Mouse (Mus musculus): Measurements from ENCODE around the gene Ncf1. TPM values are rescaled to one million over a fixed set of nuclear protein-coding genes. Genes with fewer than 3 reads are reported as not detected.

Ncf1 gene
- total and polyA plus RNA-seq, 3 experiments, result 287 to 342 (median 302) TPM

DNA sequence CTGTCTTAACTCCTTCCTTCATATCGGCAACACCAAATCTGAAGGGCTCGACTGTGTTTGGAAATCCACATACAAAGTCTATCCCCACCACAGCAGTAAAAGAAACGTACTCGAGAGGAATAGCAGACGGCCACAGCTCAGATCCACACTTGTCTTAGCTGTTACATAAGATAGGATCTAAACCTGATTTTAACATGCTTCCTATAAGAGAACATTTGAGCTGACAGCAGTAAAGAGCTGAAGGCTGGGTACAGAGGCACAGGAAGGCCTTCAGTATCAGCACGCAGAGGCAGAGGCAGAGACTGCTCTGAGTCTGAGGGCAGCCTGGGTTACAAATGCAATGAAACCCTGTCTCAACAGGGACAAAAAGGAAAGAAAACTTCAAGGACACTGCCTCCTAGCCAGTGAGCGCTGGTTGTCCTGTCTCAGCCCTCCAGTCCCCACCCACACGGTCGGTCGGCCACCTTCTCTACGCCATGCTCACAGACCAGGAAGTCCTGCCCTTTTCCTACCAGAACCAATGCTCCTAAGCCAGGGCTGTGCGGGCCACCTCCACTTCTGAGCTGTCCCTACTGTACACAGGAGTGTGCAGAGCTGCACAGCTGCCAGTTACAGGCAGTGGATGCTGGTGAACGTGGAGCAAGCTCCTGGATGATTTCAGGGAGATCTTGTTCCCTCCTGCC lies 28.1 kb upstream of the Ncf1 start:
- dilution Hi-C loops (cut with MboI; ENCODE audit: extremely low pct_ligation_motif_present, extremely low pct_unique_long_range_greater_than_20kb, low sequenced_read_pairs), result no loop called here
- H3K79me2 ChIP-seq (replicated peaks; ENCODE audit: control insufficient read depth, extremely low read depth, insufficient read depth, poor library complexity, severe bottlenecking), result no peaks in the 10 kb centered on the region
- H3K4me2 ChIP-seq (ENCODE audit: insufficient read depth, low read depth, poor library complexity, severe bottlenecking), result no peak overlapping the region
- H3K36me3 ChIP-seq (replicated peaks in 1 of 2; ENCODE audit: control insufficient read depth in 1 of 2, insufficient read depth in 1 of 2, low read length in 1 of 2), result peaks cover 69 to 91% of the 10 kb centered on the region in 2 experiments
- no peak overlapping the region for H3K27ac ChIP-seq (ENCODE audit: insufficient read depth, low read depth)
- DNase-seq (ENCODE audit: extremely low read depth), result no peak
- no peak overlapping the region for H3K4me3 ChIP-seq (replicated peaks in 1 of 3; ENCODE audit: low read depth in 2 of 3, low read length in 2 of 3, poor library complexity in 1 of 3)
- H3K4me1 ChIP-seq (ENCODE audit: control insufficient read depth in 1 of 2, insufficient read depth in 2 of 2), result peaks cover 4 to 10% of the 10 kb centered on the region in 2 experiments; a peak in 2 of 4 replicates
- H3K9ac ChIP-seq (ENCODE audit: insufficient read depth, low read depth), result no peak overlapping the region
- no peaks in the 10 kb centered on the region for H3K27me3 ChIP-seq (replicated peaks)
- TF ChIP-seq NELFE (IDR thresholded peaks at IDR 0.05; ENCODE audit: low read depth, low read length), result no peak
- no peak for TF ChIP-seq NRF1 (IDR thresholded peaks at IDR 0.05; ENCODE audit: low read depth, low read length)
- TF ChIP-seq ETS1 (conservative IDR thresholded peaks at IDR 0.05; ENCODE audit: low read depth, low read length), result no peak
- no peak for TF ChIP-seq POLR2AphosphoS2 (IDR thresholded peaks at IDR 0.05; ENCODE audit: low read depth, low read length)
- TF ChIP-seq JUND (conservative IDR thresholded peaks at IDR 0.05; ENCODE audit: low read depth, low read length), result no peak
- no peak for TF ChIP-seq USF1 (IDR thresholded peaks at IDR 0.05; ENCODE audit: low read depth, low read length)
- TF ChIP-seq ZC3H11A (IDR thresholded peaks at IDR 0.05; ENCODE audit: low read depth, low read length), result no peak
- TF ChIP-seq ZNF384 (IDR thresholded peaks at IDR 0.05; ENCODE audit: low read depth, low read length), result no peak
- TF ChIP-seq TCF12 (IDR thresholded peaks at IDR 0.05; ENCODE audit: low read depth, low read length), result no peak
- no peak for TF ChIP-seq ZMIZ1 (IDR thresholded peaks at IDR 0.05; ENCODE audit: low read depth, low read length)
- no peak for TF ChIP-seq EP300 (IDR thresholded peaks at IDR 0.05; ENCODE audit: low read length)
- no peak for TF ChIP-seq IRF4 (IDR thresholded peaks at IDR 0.05; ENCODE audit: low read depth, low read length)
- TF ChIP-seq JUN (IDR thresholded peaks at IDR 0.05; ENCODE audit: insufficient read depth, low read depth, low read length), result no peak
- no peak for TF ChIP-seq ZKSCAN1 (IDR thresholded peaks at IDR 0.05; ENCODE audit: borderline replicate concordance, low read depth, low read length)
- in situ Hi-C loops (cut with MboI; ENCODE audit: low pct_ligation_motif_present, low pct_unique_long_range_greater_than_20kb, low sequenced_read_pairs), result no loop called here
- no peaks in the 10 kb centered on the region for H3K9me3 ChIP-seq (replicated peaks; ENCODE audit: low read length)

DNA sequence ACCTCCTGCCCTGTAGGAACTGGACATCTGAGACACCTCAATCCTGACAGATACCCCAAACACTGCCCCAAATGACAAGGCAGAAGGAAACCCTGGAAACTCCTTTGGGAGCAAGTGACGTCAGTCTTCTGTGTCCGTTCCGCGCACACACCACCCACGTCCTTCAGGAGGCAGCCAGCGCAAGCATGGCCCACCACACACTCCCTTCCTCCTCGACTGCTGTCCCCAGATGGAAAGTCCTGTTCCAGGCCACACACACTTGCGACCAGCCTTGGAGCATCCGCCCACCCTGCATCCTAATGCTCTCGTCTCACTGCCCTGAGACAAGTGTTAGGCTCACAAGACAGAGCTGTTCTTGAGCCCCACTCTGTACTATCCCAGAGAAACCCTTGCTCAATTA lies 25.9 kb upstream of the Ncf1 start:
- peaks cover 4 to 10% of the 10 kb centered on the region in 2 experiments; a peak in 2 of 4 replicates for H3K4me1 ChIP-seq (ENCODE audit: control insufficient read depth in 1 of 2, insufficient read depth in 2 of 2)
- TF ChIP-seq SIN3A (IDR thresholded peaks at IDR 0.05; ENCODE audit: low read length), result no peak
- TF ChIP-seq MAZ (IDR thresholded peaks at IDR 0.05; ENCODE audit: low read depth, low read length), result no peak
- no peak for TF ChIP-seq NELFE (IDR thresholded peaks at IDR 0.05; ENCODE audit: low read depth, low read length)
- TF ChIP-seq TBP (conservative IDR thresholded peaks at IDR 0.05; ENCODE audit: low read depth, low read length), result no peak
- no peak for TF ChIP-seq CHD2 (IDR thresholded peaks at IDR 0.05; ENCODE audit: low read length)
- no peak for TF ChIP-seq MAX (IDR thresholded peaks at IDR 0.05; ENCODE audit: low read length)
- no peak for TF ChIP-seq IRF4 (IDR thresholded peaks at IDR 0.05; ENCODE audit: low read depth, low read length)
- no peak for TF ChIP-seq TCF12 (IDR thresholded peaks at IDR 0.05; ENCODE audit: low read depth, low read length)
- TF ChIP-seq GABPA (IDR thresholded peaks at IDR 0.05; ENCODE audit: insufficient replicate concordance, low read depth, low read length), result no peak
- no peak for TF ChIP-seq UBTF (IDR thresholded peaks at IDR 0.05; ENCODE audit: low read depth, low read length)
- no peak for TF ChIP-seq POLR2A (IDR thresholded peaks at IDR 0.05; ENCODE audit: low read depth, low read length)
- TF ChIP-seq JUND (conservative IDR thresholded peaks at IDR 0.05; ENCODE audit: low read depth, low read length), result no peak
- TF ChIP-seq USF1 (IDR thresholded peaks at IDR 0.05; ENCODE audit: low read depth, low read length), result no peak
- TF ChIP-seq ZC3H11A (IDR thresholded peaks at IDR 0.05; ENCODE audit: low read depth, low read length), result no peak
- no peak overlapping the region for H3K27ac ChIP-seq (ENCODE audit: insufficient read depth, low read depth)
- in situ Hi-C loops (cut with MboI; ENCODE audit: low pct_ligation_motif_present, low pct_unique_long_range_greater_than_20kb, low sequenced_read_pairs) (no loop called here), dilution Hi-C loops (cut with MboI; ENCODE audit: extremely low pct_ligation_motif_present, extremely low pct_unique_long_range_greater_than_20kb, low sequenced_read_pairs) (no loop called here)
- H3K4me3 ChIP-seq (replicated peaks in 1 of 3; ENCODE audit: low read depth in 2 of 3, low read length in 2 of 3, poor library complexity in 1 of 3), result no peak overlapping the region
- H3K9ac ChIP-seq (ENCODE audit: insufficient read depth, low read depth), result no peak overlapping the region
- DNase-seq (ENCODE audit: extremely low read depth), result no peak
- no peaks in the 10 kb centered on the region for H3K9me3 ChIP-seq (replicated peaks; ENCODE audit: low read length)
- peaks cover 66 to 90% of the 10 kb centered on the region in 2 experiments for H3K36me3 ChIP-seq (replicated peaks in 1 of 2; ENCODE audit: control insufficient read depth in 1 of 2, insufficient read depth in 1 of 2, low read length in 1 of 2)
- H3K79me2 ChIP-seq (replicated peaks; ENCODE audit: control insufficient read depth, extremely low read depth, insufficient read depth, poor library complexity, severe bottlenecking), result no peaks in the 10 kb centered on the region
- H3K27me3 ChIP-seq (replicated peaks), result no peaks in the 10 kb centered on the region
- no peak overlapping the region for H3K4me2 ChIP-seq (ENCODE audit: insufficient read depth, low read depth, poor library complexity, severe bottlenecking)
